Mouse (Mus musculus): ENCODE results near the gene Olfr1045. TPM values are rescaled to one million over a fixed set of nuclear protein-coding genes. Genes with fewer than 3 reads are reported as not detected.
"Not testable (repeated sequence)": the region's sequence is repeated elsewhere in the genome, so short reads cannot be mapped to it uniquely, and the experiment has no call there.

Olfr1045 gene
- polyA plus RNA-seq (2012; rRNA removed) = not detected in 2 replicates

- Histone ChIP-seq H3K27ac (ENCODE audit: insufficient read depth, low read length) (no peak within 1 kb of the TSS), H3K4me3 (ENCODE audit: insufficient read depth, low read length) (no peak within 1 kb of the TSS), H3K4me1 (ENCODE audit: control insufficient read depth, insufficient read depth, low read length) (no peaks in the 10 kb centered on the region)
- TF ChIP-seq POLR2A (IDR thresholded peaks at IDR 0.05; ENCODE audit: extremely low read depth, insufficient read depth, low read length) (no peak), CTCF (IDR thresholded peaks at IDR 0.05; ENCODE audit: extremely low read depth, insufficient read depth, low read length) (no peak)
Measured at GRCm38 (mm10) chr2:86202909-86203308, at the start of gene Olfr1045. Gene Olfr1045, minus strand, starts transcription at chr2:86203009.

- no peaks in the 10 kb centered on the region for H3K4me1 ChIP-seq (ENCODE audit: control insufficient read depth, insufficient read depth, low read length)
- no peak within 1 kb of the TSS for H3K27ac ChIP-seq (ENCODE audit: insufficient read depth, low read length)
- TF ChIP-seq POLR2A (IDR thresholded peaks at IDR 0.05; ENCODE audit: extremely low read depth, insufficient read depth, low read length) (no peak), CTCF (IDR thresholded peaks at IDR 0.05; ENCODE audit: extremely low read depth, insufficient read depth, low read length) (no peak)
- no peak within 1 kb of the TSS for H3K4me3 ChIP-seq (ENCODE audit: insufficient read depth, low read length)
Measured at GRCm38 (mm10) chr2:86240189-86240588, 37.4 kb upstream of the Olfr1045 start, which contains the start of gene Olfr1048. Gene Olfr1048, minus strand, starts transcription at chr2:86240289.

- no peak for TF ChIP-seq CTCF (IDR thresholded peaks at IDR 0.05; ENCODE audit: extremely low read depth, insufficient read depth, low read length)
- no peak for TF ChIP-seq POLR2A (IDR thresholded peaks at IDR 0.05; ENCODE audit: extremely low read depth, insufficient read depth, low read length)
- H3K4me1 ChIP-seq (ENCODE audit: control insufficient read depth, insufficient read depth, low read length) = no peaks in the 10 kb centered on the region
Measured at GRCm38 (mm10) chr2:86231301-86231700, 28.5 kb upstream of the Olfr1045 start, which contains the start of gene Olfr1047. Gene Olfr1047, minus strand, starts transcription at chr2:86231401.

GRCm38 (mm10) chr2:86219214-86219613, 16.4 kb upstream of the Olfr1045 start, which contains the start of gene Olfr1046:
Gene Olfr1046, minus strand, starts transcription at chr2:86219314.
- TF ChIP-seq POLR2A (IDR thresholded peaks at IDR 0.05; ENCODE audit: extremely low read depth, insufficient read depth, low read length) (no peak), CTCF (IDR thresholded peaks at IDR 0.05; ENCODE audit: extremely low read depth, insufficient read depth, low read length) (no peak)
- H3K4me1 ChIP-seq (ENCODE audit: control insufficient read depth, insufficient read depth, low read length) = no peaks in the 10 kb centered on the region
- no peak within 1 kb of the TSS for H3K4me3 ChIP-seq (ENCODE audit: insufficient read depth, low read length)
- no peak within 1 kb of the TSS for H3K27ac ChIP-seq (ENCODE audit: insufficient read depth, low read length)

More at GRCm38 (mm10) chr2:86231301-86231700, 28.5 kb upstream of the Olfr1045 start, which contains the start of gene Olfr1047:
- Histone ChIP-seq H3K27ac (ENCODE audit: insufficient read depth, low read length) (no peak within 1 kb of the TSS), H3K4me3 (ENCODE audit: insufficient read depth, low read length) (no peak within 1 kb of the TSS)

- no peak overlapping the region for H3K4me3 ChIP-seq (ENCODE audit: insufficient read depth, low read length)
- no peak overlapping the region for H3K27ac ChIP-seq (ENCODE audit: insufficient read depth, low read length)
- no peak for TF ChIP-seq CTCF (IDR thresholded peaks at IDR 0.05; ENCODE audit: extremely low read depth, insufficient read depth, low read length)
- TF ChIP-seq POLR2A (IDR thresholded peaks at IDR 0.05; ENCODE audit: extremely low read depth, insufficient read depth, low read length) = no peak
- H3K4me1 ChIP-seq (ENCODE audit: control insufficient read depth, insufficient read depth, low read length) = no peaks in the 10 kb centered on the region
Measured at GRCm38 (mm10) chr2:86195863-86196262, 6.9 kb downstream of the Olfr1045 start.

DNA sequence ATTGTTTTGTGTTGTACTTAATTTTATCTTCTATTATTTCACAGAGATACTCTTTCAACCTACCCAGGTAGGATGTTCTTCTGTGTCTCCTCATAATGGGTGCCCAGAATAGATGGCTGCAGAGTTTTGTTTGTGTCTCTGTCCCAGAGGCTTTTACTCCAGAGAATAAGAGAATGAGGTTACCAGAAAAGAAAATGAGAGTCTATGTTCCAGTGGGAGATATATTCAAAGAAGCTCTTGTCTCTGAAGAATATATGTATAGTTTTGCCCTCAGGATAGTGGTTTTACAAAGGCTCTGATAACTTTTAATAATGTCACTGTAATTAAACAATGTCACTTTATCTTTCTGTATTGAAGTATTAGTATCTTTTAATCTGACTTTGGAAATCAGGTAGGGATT, 17.2 kb downstream of the Olfr1045 start, which contains the start of gene Olfr52:
Gene Olfr52, minus strand, starts transcription at position 101 of the 400 bp plus-strand sequence.
- Histone ChIP-seq H3K27ac (ENCODE audit: insufficient read depth, low read length) (no peak within 1 kb of the TSS), H3K4me1 (ENCODE audit: control insufficient read depth, insufficient read depth, low read length) (no peaks in the 10 kb centered on the region)
- no peak for TF ChIP-seq POLR2A (IDR thresholded peaks at IDR 0.05; ENCODE audit: extremely low read depth, insufficient read depth, low read length)
- TF ChIP-seq CTCF (IDR thresholded peaks at IDR 0.05; ENCODE audit: extremely low read depth, insufficient read depth, low read length) = no peak

DNA sequence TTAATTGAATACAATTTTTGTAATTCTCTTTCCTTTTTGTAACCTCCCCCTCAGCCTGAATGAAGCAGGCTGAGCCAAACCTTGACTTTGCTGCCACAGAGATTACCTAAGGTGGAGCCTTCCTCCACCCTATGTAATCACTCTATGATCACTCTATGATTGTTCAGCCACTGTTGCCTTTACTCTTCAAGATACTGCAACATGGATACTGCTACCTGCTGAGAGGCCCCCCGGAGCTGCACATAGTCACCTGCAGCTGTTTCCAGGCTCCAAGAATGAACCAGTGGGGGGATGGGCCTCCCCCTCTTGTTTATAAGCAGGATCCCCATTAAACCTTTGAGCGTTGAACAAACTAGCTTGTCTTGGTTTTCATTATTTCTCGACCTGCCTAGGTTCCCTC, 22.9 kb downstream of the Olfr1045 start:
- no peak overlapping the region for H3K4me3 ChIP-seq (ENCODE audit: insufficient read depth, low read length)
- no peaks in the 10 kb centered on the region for H3K4me1 ChIP-seq (ENCODE audit: control insufficient read depth, insufficient read depth, low read length)
- no peak for TF ChIP-seq CTCF (IDR thresholded peaks at IDR 0.05; ENCODE audit: extremely low read depth, insufficient read depth, low read length)
- no peak for TF ChIP-seq POLR2A (IDR thresholded peaks at IDR 0.05; ENCODE audit: extremely low read depth, insufficient read depth, low read length)
- no peak overlapping the region for H3K27ac ChIP-seq (ENCODE audit: insufficient read depth, low read length)

More for the DNA sequence above, 17.2 kb downstream of the Olfr1045 start, which contains the start of gene Olfr52:
- no peak within 1 kb of the TSS for H3K4me3 ChIP-seq (ENCODE audit: insufficient read depth, low read length)

GRCm38 (mm10) chr2:86177720-86178119, 25.1 kb downstream of the Olfr1045 start, which contains the start of gene Olfr1044:
Gene Olfr1044, minus strand, starts transcription at chr2:86177820.
- no peaks in the 10 kb centered on the region for H3K4me1 ChIP-seq (ENCODE audit: control insufficient read depth, insufficient read depth, low read length)
- no peak within 1 kb of the TSS for H3K4me3 ChIP-seq (ENCODE audit: insufficient read depth, low read length)
- TF ChIP-seq CTCF (IDR thresholded peaks at IDR 0.05; ENCODE audit: extremely low read depth, insufficient read depth, low read length) (no peak), POLR2A (IDR thresholded peaks at IDR 0.05; ENCODE audit: extremely low read depth, insufficient read depth, low read length) (no peak)
- no peak within 1 kb of the TSS for H3K27ac ChIP-seq (ENCODE audit: insufficient read depth, low read length)

DNA sequence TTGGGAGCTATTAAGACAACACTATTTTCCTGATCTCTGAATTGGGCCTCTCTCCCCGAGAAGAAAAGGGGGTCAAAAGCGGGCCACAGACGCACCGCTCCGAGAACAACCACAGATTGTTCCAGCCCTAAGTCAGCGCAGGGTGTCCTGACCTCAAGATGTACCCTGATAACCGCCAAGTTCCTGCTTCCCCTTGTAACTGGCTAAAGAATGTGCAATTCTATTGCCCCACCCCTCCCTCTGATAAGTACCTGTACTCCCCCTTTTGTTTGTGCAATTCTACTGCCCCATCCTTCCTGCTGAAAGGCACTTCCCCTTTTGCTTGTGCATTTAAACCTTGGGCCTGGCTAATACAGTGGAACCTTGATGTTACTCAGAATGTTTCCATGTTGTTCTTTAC, 27.4 kb downstream of the Olfr1045 start:
- H3K27ac ChIP-seq (ENCODE audit: insufficient read depth, low read length); H3K4me3 ChIP-seq (ENCODE audit: insufficient read depth, low read length): not testable (repeated sequence)

DNA sequence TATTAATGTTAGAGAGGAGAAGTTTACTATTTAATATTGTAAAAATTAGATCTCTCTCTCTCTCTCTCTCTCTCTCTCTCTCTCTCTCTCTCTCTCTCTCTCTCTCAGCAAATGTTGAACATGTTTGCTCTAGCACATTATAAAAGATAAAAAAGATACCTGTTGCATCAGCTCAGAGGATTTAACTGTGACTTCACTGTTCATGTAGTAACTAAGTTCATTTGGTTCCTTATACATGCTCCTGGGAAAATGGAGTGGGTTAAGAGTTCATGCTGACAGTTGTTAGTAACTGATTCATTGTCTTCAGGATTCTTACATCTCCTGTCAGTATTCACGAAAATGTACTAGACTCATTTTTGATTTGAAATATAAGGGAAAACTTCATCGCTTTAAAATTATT, 35.4 kb downstream of the Olfr1045 start, which contains the start of gene Olfr1043:
Gene Olfr1043, minus strand, starts transcription at position 101 of the 400 bp plus-strand sequence.
- H3K4me1 ChIP-seq (ENCODE audit: control insufficient read depth, insufficient read depth, low read length) = no peaks in the 10 kb centered on the region
- TF ChIP-seq POLR2A (IDR thresholded peaks at IDR 0.05; ENCODE audit: extremely low read depth, insufficient read depth, low read length) (no peak), CTCF (IDR thresholded peaks at IDR 0.05; ENCODE audit: extremely low read depth, insufficient read depth, low read length) (no peak)
- no peak within 1 kb of the TSS for H3K4me3 ChIP-seq (ENCODE audit: insufficient read depth, low read length)
- no peak within 1 kb of the TSS for H3K27ac ChIP-seq (ENCODE audit: insufficient read depth, low read length)

More for the DNA sequence above, 27.4 kb downstream of the Olfr1045 start:
- not testable (repeated sequence) for H3K4me1 ChIP-seq (ENCODE audit: control insufficient read depth, insufficient read depth, low read length)
